Mouse (Mus musculus): Measurements from ENCODE around the gene Pld4.
A peak's percentile ranks its signal among the peaks of the same experiment; 100 is the strongest.

The Pld4 gene

GRCm38 (mm10) chr12:112737761-112738160 is 22.7 kb upstream of the Pld4 start:
- DNase-seq (ENCODE audit: low read depth, low spot score): no peak

DNA sequence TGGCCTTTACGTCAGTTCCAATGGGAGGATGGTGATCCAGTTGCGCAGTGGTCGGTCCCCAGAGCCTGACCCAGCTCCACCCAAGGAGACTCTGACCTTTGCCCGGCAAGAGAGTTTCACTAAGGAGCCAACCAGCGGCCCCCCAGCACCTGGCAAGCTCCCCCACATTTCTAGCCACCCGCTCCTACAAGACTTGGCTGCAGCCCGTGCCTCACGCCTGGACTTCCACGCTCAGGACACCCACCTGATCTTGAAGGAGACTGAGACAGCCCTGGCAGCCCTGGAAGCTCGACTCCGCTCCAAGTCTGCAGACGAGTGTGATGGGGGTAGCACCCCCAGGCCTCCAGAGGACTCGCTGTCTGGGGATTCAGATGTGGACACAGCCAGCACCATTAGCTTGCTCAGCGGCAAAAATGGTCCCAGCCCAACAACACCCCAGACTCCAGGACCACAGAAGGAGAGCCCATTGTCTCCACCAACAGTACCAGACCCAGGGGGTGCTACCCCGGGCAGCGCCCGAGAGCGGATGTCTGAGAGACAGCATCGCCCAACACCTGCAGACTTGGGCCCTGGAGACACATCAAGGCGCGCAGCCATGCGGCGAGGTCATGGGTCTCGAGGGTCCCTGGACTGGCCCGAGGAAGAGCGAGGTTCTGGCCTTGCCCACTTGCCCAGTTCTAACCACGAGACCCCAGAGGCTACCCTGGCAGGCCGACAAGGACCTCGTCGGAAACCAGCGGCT is 22.0 kb upstream of the Pld4 start:
- DNase-seq (ENCODE audit: low read depth, low spot score): no peak

- no peak for DNase-seq (ENCODE audit: low read depth, low spot score)
Observed at GRCm38 (mm10) chr12:112739023-112739568, 21.4 kb upstream of the Pld4 start.

GRCm38 (mm10) chr12:112742768-112743167 is 17.7 kb upstream of the Pld4 start:
- no peak for DNase-seq (ENCODE audit: low read depth, low spot score)

GRCm38 (mm10) chr12:112743168-112743975 is 17.1 kb upstream of the Pld4 start:
- DNase-seq (ENCODE audit: low read depth, low spot score): peak; percentile 49

DNA sequence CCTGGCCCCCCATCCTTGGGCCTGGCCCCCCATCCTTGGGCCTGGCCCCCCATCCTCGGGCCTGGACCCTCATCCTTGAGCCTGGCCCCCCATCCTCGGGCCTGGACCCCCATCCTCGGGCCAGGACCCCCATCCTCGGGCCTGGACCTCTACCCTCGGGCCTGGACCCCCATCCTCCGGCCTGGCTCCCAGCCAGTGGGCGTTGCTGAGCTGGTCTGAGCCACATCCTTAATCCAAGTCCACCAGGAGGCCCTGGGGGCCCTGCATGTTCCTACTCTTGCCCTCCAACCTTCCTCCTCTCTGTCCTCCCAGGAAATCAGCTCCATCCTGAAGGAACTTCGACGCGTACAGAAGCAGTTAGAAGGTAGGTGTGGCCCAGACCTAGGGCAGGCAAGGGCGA is 16.2 kb upstream of the Pld4 start:
- no peak for DNase-seq (ENCODE audit: low read depth, low spot score)

- DNase-seq (ENCODE audit: low read depth, low spot score): no peak
Observed at GRCm38 (mm10) chr12:112744891-112745580, 15.4 kb upstream of the Pld4 start.

GRCm38 (mm10) chr12:112745716-112746115 is 14.7 kb upstream of the Pld4 start:
- no peak for DNase-seq (ENCODE audit: low read depth, low spot score)

GRCm38 (mm10) chr12:112746461-112746807 is 14.0 kb upstream of the Pld4 start:
- no peak for DNase-seq (ENCODE audit: low read depth, low spot score)

GRCm38 (mm10) chr12:112746808-112747605 is 13.4 kb upstream of the Pld4 start:
- peak; percentile 36 for DNase-seq (ENCODE audit: low read depth, low spot score)

DNA sequence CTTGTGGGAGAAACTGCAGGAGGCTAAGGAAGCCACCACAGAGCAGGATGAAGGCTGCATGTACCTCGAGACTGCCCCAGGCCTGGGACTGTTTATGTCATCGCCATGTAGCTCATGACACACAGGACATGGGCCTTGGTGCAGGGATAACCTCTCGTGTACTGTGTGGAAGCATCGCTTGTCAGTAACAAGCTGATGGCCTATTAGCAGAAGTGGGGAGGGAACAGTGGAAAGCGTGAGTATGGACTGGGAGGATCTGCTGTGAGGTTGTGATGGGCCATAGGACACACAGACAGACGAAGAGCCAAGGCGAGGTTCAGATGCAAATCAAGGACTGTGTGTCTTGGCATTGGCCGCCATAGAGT is 12.9 kb upstream of the Pld4 start:
- DNase-seq (ENCODE audit: low read depth, low spot score): no peak

- no peak for DNase-seq (ENCODE audit: low read depth, low spot score)
Observed at GRCm38 (mm10) chr12:112750976-112751375, 9.5 kb upstream of the Pld4 start.

- DNase-seq (ENCODE audit: low read depth, low spot score): no peak
Observed at GRCm38 (mm10) chr12:112752399-112752798, 8.1 kb upstream of the Pld4 start.

DNA sequence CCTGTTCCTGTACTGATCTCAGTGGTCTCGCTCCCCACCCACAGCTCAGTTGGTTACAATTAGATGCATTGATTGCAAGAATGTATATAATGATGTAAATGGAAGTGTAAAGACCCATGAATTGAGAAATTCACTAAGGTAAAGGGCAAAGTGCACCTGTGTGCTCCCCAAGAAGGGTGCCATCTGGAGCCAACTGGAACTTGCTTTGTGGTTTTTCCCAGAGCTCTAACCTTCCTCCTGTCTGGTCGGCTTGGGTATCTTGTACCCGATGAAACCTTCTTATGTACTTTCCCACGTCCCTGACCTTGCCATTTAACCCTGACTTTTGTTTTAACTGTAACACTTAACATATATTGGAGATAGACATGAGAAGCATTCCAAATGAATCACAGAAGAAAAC is 4.6 kb upstream of the Pld4 start:
- no peak for DNase-seq (ENCODE audit: low read depth, low spot score)

- DNase-seq (ENCODE audit: low read depth, low spot score): no peak
Observed at GRCm38 (mm10) chr12:112757896-112758295, 2.6 kb upstream of the Pld4 start.

- DNase-seq (ENCODE audit: low read depth, low spot score): no peak
Observed at GRCm38 (mm10) chr12:112759471-112759870, 984 bp upstream of the Pld4 start.

DNA sequence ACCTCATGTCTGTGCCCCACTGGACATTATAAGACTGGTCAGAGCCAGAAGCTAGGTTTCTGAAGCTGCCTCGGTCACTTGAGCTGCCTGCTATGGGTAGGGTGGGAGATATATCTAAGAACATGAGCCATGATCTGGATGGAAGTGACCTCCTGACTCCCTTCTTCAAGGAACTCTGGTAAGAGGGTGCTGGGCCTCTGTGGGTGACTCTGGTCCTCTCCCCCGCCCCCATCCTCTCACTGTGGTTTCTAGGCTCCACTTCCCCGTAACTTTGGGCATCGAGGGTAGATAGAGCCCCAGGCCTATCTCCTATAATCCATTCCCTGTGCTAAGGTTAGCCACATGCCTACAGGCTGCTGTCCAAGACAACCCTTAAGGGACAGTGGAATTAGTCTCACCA is 956 bp downstream of the Pld4 start:
- DNase-seq (ENCODE audit: low read depth, low spot score): no peak

- no peak for DNase-seq (ENCODE audit: low read depth, low spot score)
Observed at GRCm38 (mm10) chr12:112762018-112762417, 1.6 kb downstream of the Pld4 start.

DNA sequence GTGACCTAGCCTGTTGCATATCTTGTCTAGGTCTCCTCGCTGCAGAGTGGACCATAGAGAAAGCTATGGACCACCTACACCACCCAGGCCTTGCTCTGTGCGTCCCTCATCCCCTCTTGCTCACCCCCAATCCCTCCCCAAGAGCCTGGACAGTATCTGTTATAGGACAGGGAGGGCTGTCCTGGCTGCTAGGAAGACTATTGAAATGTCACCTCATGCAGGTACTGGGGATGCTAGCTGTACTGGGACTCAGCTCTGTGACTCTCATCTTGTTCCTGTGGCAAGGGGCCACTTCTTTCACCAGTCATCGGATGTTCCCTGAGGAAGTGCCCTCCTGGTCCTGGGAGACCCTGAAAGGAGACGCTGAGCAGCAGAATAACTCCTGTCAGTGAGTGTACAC is 2.7 kb downstream of the Pld4 start:
- no peak for DNase-seq (ENCODE audit: low read depth, low spot score)

GRCm38 (mm10) chr12:112764141-112764540 is 3.7 kb downstream of the Pld4 start:
- DNase-seq (ENCODE audit: low read depth, low spot score): no peak

- DNase-seq (ENCODE audit: low read depth, low spot score): no peak
Observed at GRCm38 (mm10) chr12:112764991-112765390, 4.5 kb downstream of the Pld4 start.

DNA sequence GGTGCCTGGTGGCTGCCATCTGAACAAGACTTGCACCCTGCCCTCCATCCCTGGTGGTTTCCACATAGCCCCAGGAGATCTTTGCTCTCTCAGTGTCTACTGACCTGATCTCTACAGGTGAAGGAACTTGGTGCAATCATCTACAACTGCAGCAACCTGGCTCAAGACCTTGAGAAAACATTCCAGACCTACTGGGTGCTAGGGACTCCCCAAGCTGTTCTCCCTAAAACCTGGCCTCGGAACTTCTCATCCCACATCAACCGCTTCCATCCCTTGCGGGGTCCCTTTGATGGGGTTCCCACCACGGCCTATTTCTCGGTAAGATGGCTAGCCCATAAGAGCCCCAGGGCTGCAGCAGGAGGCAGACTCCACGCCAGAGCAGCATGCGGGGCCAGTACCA is 6.1 kb downstream of the Pld4 start:
- DNase-seq (ENCODE audit: low read depth, low spot score): no peak

All from WW6 (cell line).